Mouse (Mus musculus): ENCODE data around the gene Dgke.

DNA sequence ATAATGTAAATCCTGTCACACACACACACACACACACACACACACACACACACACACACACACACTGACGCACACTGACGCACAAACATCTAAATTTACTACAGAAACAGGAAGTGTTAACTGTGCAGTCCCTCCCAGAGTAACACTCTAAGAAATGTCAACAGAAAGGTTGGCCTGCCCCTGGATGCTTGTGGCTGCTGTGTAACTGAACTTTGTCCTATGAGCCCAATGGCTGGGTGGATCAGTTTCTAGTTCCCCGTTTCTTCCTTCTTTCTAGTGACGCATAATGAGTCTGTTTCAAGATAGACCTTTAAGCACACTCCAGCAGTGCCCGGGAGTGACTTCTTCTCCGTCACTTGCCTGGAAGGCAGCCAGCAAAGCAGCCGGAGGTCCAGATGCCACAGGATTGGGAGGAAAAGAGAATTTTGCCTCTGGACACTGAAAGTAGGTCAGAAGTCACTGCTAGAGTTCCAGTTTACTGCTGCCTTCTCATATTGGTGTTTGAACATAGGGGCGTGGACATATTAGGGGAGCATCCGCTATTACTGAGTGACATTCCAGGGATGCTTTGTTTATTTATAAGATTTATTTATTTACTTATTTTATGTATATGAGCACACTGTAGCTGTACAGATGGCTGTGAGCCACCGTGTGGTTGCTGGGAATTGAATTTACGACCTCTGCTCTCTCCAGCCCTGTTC lies 42.3 kb downstream of the Dgke start:
- no peak for TF ChIP-seq CTCF (IDR thresholded peaks at IDR 0.05; ENCODE audit: control insufficient read depth, insufficient read depth, insufficient read length)
- TF ChIP-seq MAX (IDR thresholded peaks at IDR 0.05) = no peak
- TF ChIP-seq MYOG (IDR thresholded peaks at IDR 0.05; ENCODE audit: control insufficient read depth, extremely low read depth, insufficient read length) = no peak
- TF ChIP-seq MYOD1 (IDR thresholded peaks at IDR 0.05; ENCODE audit: control insufficient read depth, insufficient read length, low read depth) = no peak
- TF ChIP-seq USF1 (IDR thresholded peaks at IDR 0.05; ENCODE audit: low read depth) = no peak
- TF ChIP-seq CEBPB (IDR thresholded peaks at IDR 0.05; ENCODE audit: low read depth) = no peak
- TF ChIP-seq FOSL1 (IDR thresholded peaks at IDR 0.05; ENCODE audit: insufficient read depth, low read length, poor library complexity, severe bottlenecking) = peak; percentile 12
